Mouse (Mus musculus) small intestine, adult 2 months (tissue): ENCODE measurements around the gene Lpp. TPM values are rescaled to one million over a fixed set of nuclear protein-coding genes. Genes with fewer than 3 reads are reported as not detected.

Experiments
- H3K27ac ChIP-seq: fragments of 200-500 bp; 2 replicates; pipeline ENCODE4 v1.5.1; 2012; ENCODE audit warnings: low read depth, low read length, control low read depth, inconsistent platforms; ENCODE audit not compliant: insufficient read depth
- H3K27me3 ChIP-seq: fragments of 200-500 bp; 2 replicates; pipeline ENCODE4 v1.6.1; 2012; ENCODE audit warnings: mild to moderate bottlenecking, moderate library complexity, low read length, inconsistent platforms; ENCODE audit not compliant: control insufficient read depth, insufficient read depth
- H3K36me3 ChIP-seq: fragments of 200-500 bp; 2 replicates; pipeline ENCODE4 v1.6.1; 2012; ENCODE audit warnings: mild to moderate bottlenecking, low read length, control low read depth, inconsistent platforms; ENCODE audit not compliant: control insufficient read depth, insufficient read depth
- H3K4me1 ChIP-seq: fragments of 200-500 bp; 2 replicates; pipeline ENCODE4 v1.6.1; 2012; ENCODE audit warnings: low read length, inconsistent platforms, mixed read lengths; ENCODE audit not compliant: control insufficient read depth, insufficient read depth, insufficient read length
- H3K4me3 ChIP-seq: fragments of 200-500 bp; 2 replicates; pipeline ENCODE4 v1.5.1; 2012; ENCODE audit warnings: low read depth, mild to moderate bottlenecking, control low read depth, inconsistent platforms, low read length, moderate library complexity
- CTCF ChIP-seq: fragments of 200-500 bp; IDR thresholded peaks from 2 replicates; pipeline ENCODE4 v1.5.1; 2012; ENCODE audit warnings: low read depth, mild to moderate bottlenecking, control low read depth, inconsistent platforms, low read length, moderate library complexity, mixed read lengths; ENCODE audit not compliant: insufficient replicate concordance, insufficient read length; ENCODE audit errors: extremely low read depth
- POLR2A ChIP-seq: fragments of 200-500 bp; IDR thresholded peaks from 2 replicates; pipeline ENCODE4 v1.6.1; 2012; ENCODE audit warnings: low read depth, mild to moderate bottlenecking, control low read depth, inconsistent platforms, low read length, moderate library complexity
- WGBS: fragments of 180-500 bp; shearing (Covaris S2); methylation state at CpG from one replicate; pipeline ENCODE4 v1.1.7; 2018; 5-methylcytosine and 5-hydroxymethylcytosine counted together
- polyA plus RNA-seq: library from polyadenylated mRNA; depleted of rRNA; stranded (reverse); fragments of >200 nt; gene quantifications from 2 replicates; pipeline ENCODE4 v1.2.3, GENCODE M21; 2012

The Lpp gene
- polyA plus RNA-seq, 1 experiment: 23.6 TPM

GRCm38 (mm10) chr16:25041855-25042529 is 648.7 kb downstream of the Lpp start:
- no peak for TF ChIP-seq CTCF
- TF ChIP-seq POLR2A: no peak
- no peak overlapping the region for H3K4me3 ChIP-seq
- H3K27ac ChIP-seq: no peak overlapping the region
- no peaks in the 10 kb centered on the region for H3K27me3 ChIP-seq
- H3K4me1 ChIP-seq: no peaks in the 10 kb centered on the region
- 66% methylated on average over 5 of the region's 5 CpGs for WGBS
- no peaks in the 10 kb centered on the region for H3K36me3 ChIP-seq
